ENCODE assay signal across 29 mouse cellular contexts in genomic region chrX:114907282-114907681, GRCm38 (mm10). TPM values are rescaled to one million over a fixed set of nuclear protein-coding genes. Genes with fewer than 3 reads are reported as not detected.
DNase-seq lines count a peak whose midpoint lies in the region; ATAC-seq and TF ChIP-seq lines count a peak whose summit lies in the region.
"Had no signal": no experiment of that assay in that cellular context is flagged by ENCODE, and none has a peak within 500 bp of the region (broad histone marks: within the 10 kb centered on the region; RNA-seq: fewer than 3 reads in every experiment).

TSS of gene Ube2dnl2 (plus strand) at chrX:114907582.

- no peak for DNase-seq in heart, postnatal 0 days (ENCODE audit: low spot score)
- no peak for DNase-seq in heart, embryonic 10.5 days (ENCODE audit: low spot score)
- DNase-seq in heart, postnatal 4 days = peak; percentile 3
- no peak for DNase-seq in testis, postnatal 10 days (ENCODE audit: low spot score)
- peak; percentile 11 for DNase-seq in ES-CJ7 (ENCODE audit: low read depth, low spot score)
- no peak for DNase-seq in cerebellum, postnatal 25 days
- DNase-seq: adrenal gland, adult 2 months; adrenal gland, adult 8-10 months; adrenal gland, postnatal 10 days; adrenal gland, postnatal 14 days; adrenal gland, postnatal 25 days; adrenal gland, postnatal 36 days; B cell, adult 2 months; cerebellum, adult 11 months; cerebellum, adult 11-12 months; cerebellum, adult 18-20 months had no signal

- no peaks in the 10 kb centered on the region for H3K4me1 ChIP-seq in heart, postnatal 0 days (ENCODE audit: control insufficient read depth, insufficient read depth)
- H3K4me1 ChIP-seq in heart, embryonic 10.5 days = no peaks in the 10 kb centered on the region
- no peaks in the 10 kb centered on the region for H3K4me1 ChIP-seq in heart, embryonic 11.5 days (ENCODE audit: control insufficient read depth, insufficient read depth, low read length)
- H3K4me1 ChIP-seq in testis, adult 2 months (ENCODE audit: control insufficient read depth, insufficient read depth, low read length) = no peaks in the 10 kb centered on the region

- H3K9me3 ChIP-seq in heart, postnatal 0 days (replicated peaks; ENCODE audit: control insufficient read depth, low read length) = no peaks in the 10 kb centered on the region
- H3K9me3 ChIP-seq in heart, embryonic 10.5 days = no peaks in the 10 kb centered on the region
- no peaks in the 10 kb centered on the region for H3K9me3 ChIP-seq in heart, embryonic 11.5 days (replicated peaks; ENCODE audit: control insufficient read depth, low read length)
- H3K9me3 ChIP-seq: G1E had no signal

- no peaks in the 10 kb centered on the region for H3K27me3 ChIP-seq in heart, postnatal 0 days (ENCODE audit: control insufficient read depth, insufficient read depth, low read length)
- H3K27me3 ChIP-seq in heart, embryonic 10.5 days (ENCODE audit: insufficient read depth, poor library complexity, severe bottlenecking) = no peaks in the 10 kb centered on the region
- no peaks in the 10 kb centered on the region for H3K27me3 ChIP-seq in heart, embryonic 11.5 days (ENCODE audit: control insufficient read depth, insufficient read depth, low read length)
- no peaks in the 10 kb centered on the region for H3K27me3 ChIP-seq in testis, adult 2 months (ENCODE audit: control insufficient read depth, insufficient read depth, low read length)
- H3K27me3 ChIP-seq: CH12.LX had no signal

- TF ChIP-seq CTCF in heart, postnatal 0 days (IDR thresholded peaks at IDR 0.05; ENCODE audit: low read depth) = no peak
- TF ChIP-seq CTCF in testis, adult 2 months (IDR thresholded peaks at IDR 0.05; ENCODE audit: control insufficient read depth, insufficient read depth, insufficient replicate concordance, low read depth, low read length) = no peak

- no peak for TF ChIP-seq POLR2A in testis, adult 2 months (IDR thresholded peaks at IDR 0.05; ENCODE audit: control insufficient read depth, low read depth, low read length)

- no peak within 1 kb of the TSS for H3K4me3 ChIP-seq in heart, postnatal 0 days (ENCODE audit: low read depth, low read length)
- H3K4me3 ChIP-seq in heart, embryonic 10.5 days = no peak within 1 kb of the TSS
- H3K4me3 ChIP-seq in heart, embryonic 11.5 days (ENCODE audit: low read depth, low read length) = no peak within 1 kb of the TSS
- H3K4me3 ChIP-seq in testis, adult 2 months (ENCODE audit: control insufficient read depth, low read depth, low read length) = peak within 1 kb of the TSS; percentile 82

- H3K4me2 ChIP-seq in heart, postnatal 0 days (ENCODE audit: low read depth, low read length) = no peak within 1 kb of the TSS
- no peak within 1 kb of the TSS for H3K4me2 ChIP-seq in heart, embryonic 11.5 days

- no peak for TF ChIP-seq EP300 in heart, postnatal 0 days (IDR thresholded peaks at IDR 0.05; ENCODE audit: low read depth)

- H3K27ac ChIP-seq in heart, postnatal 0 days (ENCODE audit: low read depth) = no peak within 1 kb of the TSS
- H3K27ac ChIP-seq in heart, embryonic 10.5 days = no peak within 1 kb of the TSS
- H3K27ac ChIP-seq in heart, embryonic 11.5 days (ENCODE audit: low read depth, low read length) = no peak within 1 kb of the TSS
- H3K27ac ChIP-seq in testis, adult 2 months (ENCODE audit: control insufficient read depth, insufficient read depth, low read depth, low read length) = peak within 1 kb of the TSS; percentile 84; the same call in 1 of the 2 replicates

- peak; percentile 66 for ATAC-seq in heart, postnatal 0 days (ENCODE audit: insufficient read depth, low read depth)
- no peak for ATAC-seq in heart, embryonic 11.5 days (replicated peaks; ENCODE audit: insufficient number of reproducible peaks, low FRiP score, low TSS enrichment)
- ATAC-seq: activated CD4-positive, CD25-positive, alpha-beta regulatory T cell, adult 4 months; CD4-positive, CD25-positive, alpha-beta regulatory T cell, adult 4 months; Patski had no signal

- no peaks in the 10 kb centered on the region for H3K36me3 ChIP-seq in heart, postnatal 0 days (replicated peaks; ENCODE audit: control insufficient read depth, insufficient read depth, low read length)
- H3K36me3 ChIP-seq in heart, embryonic 10.5 days = no peaks in the 10 kb centered on the region
- H3K36me3 ChIP-seq in heart, embryonic 11.5 days (ENCODE audit: control insufficient read depth, insufficient read depth, low read length) = no peaks in the 10 kb centered on the region
- no peaks in the 10 kb centered on the region for H3K36me3 ChIP-seq in testis, adult 2 months (ENCODE audit: control insufficient read depth, insufficient read depth, low read length)
- H3K36me3 ChIP-seq: G1E had no signal

- H3K9ac ChIP-seq in heart, postnatal 0 days (replicated peaks; ENCODE audit: low read depth, low read length) = no peak within 1 kb of the TSS
- no peak within 1 kb of the TSS for H3K9ac ChIP-seq in heart, embryonic 11.5 days (ENCODE audit: low read depth, low read length)

- WGBS in heart, postnatal 0 days = 30% methylated on average over 1 of the region's 1 CpGs
- 31% methylated on average over 1 of the region's 1 CpGs for WGBS in heart, embryonic 10.5 days
- 40% methylated on average over 1 of the region's 1 CpGs for WGBS in heart, embryonic 11.5 days (ENCODE audit: insufficient replicate concordance)

RNA-seq across cellular contexts. Expression of gene Ube2dnl2, which starts in this region (rescaled TPM):
- total RNA-seq in heart, postnatal 0 days (2014; rRNA removed; ENCODE audit: low replicate concordance) = 1.4 TPM in 1 of 2 replicates, not detected in the other
- polyA plus RNA-seq in heart, postnatal 0 days (2015; fragmentation: Nextera tagmentation; extraction: Ambion mirVana) = 0.22 TPM in 1 of 2 replicates, not detected in the other
- polyA plus RNA-seq in heart, embryonic 10.5 days (2016; fragmentation: Nextera tagmentation; extraction: Ambion mirVana) = 0.20 and 0.30 TPM in 2 replicates
- not detected for total RNA-seq in heart, postnatal 4 days (2021)
- polyA plus RNA-seq in heart, embryonic 11.5 days (2014; fragmentation: Nextera tagmentation; extraction: Ambion mirVana) = not detected in 2 replicates
- polyA plus RNA-seq in testis, adult 2 months (2012; rRNA removed) = 17.0 and 21.0 TPM in 2 replicates
- total RNA-seq: adrenal gland, adult 18-20 months; adrenal gland, adult 2 months; adrenal gland, adult 8-10 months; adrenal gland, postnatal 10 days; adrenal gland, postnatal 14 days; adrenal gland, postnatal 25 days; adrenal gland, postnatal 36 days; adrenal gland, postnatal 4 days; CH12.LX; ES-E14; G1E; MEL had no signal
- polyA plus RNA-seq: activated CD4-positive, CD25-positive, alpha-beta regulatory T cell, adult 4 months; adrenal gland, adult 2 months; brain, embryonic 14.5 days; C2C12; CD4-positive, CD25-positive, alpha-beta regulatory T cell, adult 4 months; G1E; Patski had no signal

Comparison
In these comparisons a context has a peak if more than half of its experiments do, and no peak if none do; other contexts are left out.
1. RNA of gene Ube2dnl2 (polyA plus RNA-seq): 17.0 to 21.0 TPM in testis, adult 2 months; 0.20 to 0.30 TPM in heart, embryonic 10.5 days, 0.22 TPM in heart, postnatal 0 days and not detected in heart, embryonic 11.5 days; every median in the first group is over 10 times any median in the second.
2. Peak in DNase-seq in heart, postnatal 4 days; RNA of the gene not detected or under 1 TPM.